Mouse (Mus musculus): ENCODE measurements around the gene Trim46. TPM values are rescaled to one million over a fixed set of nuclear protein-coding genes. Genes with fewer than 3 reads are reported as not detected.
A peak's percentile ranks its signal among the peaks of the same experiment; 100 is the strongest.

The Trim46 gene
- polyA plus RNA-seq, 1 experiment from 2014 or later, result 4.9 TPM

MicroRNAs encoded within 50 kb of the gene (microRNA counts, 519-probe panel; counts per million panel counts)
- not detected for microRNA mmu-miR-92b

Small RNA genes within 50 kb of the gene (microRNA-seq; reads per million reads assigned to microRNA genes)
- gene Mir92b, result 309 reads per million, percentile 61 among the genes with 10 or more reads in this experiment

Other genes starting within 250 kb of the Trim46 start
- gene Rusc1, start 153.0 kb downstream of the Trim46 start, polyA plus RNA-seq (2014; fragmentation: Nextera tagmentation; extraction: Ambion mirVana), result 19.2 and 19.5 TPM in 2 replicates
- gene Gm43738, start 145.2 kb downstream of the Trim46 start, polyA plus RNA-seq (2014; fragmentation: Nextera tagmentation; extraction: Ambion mirVana), result not detected in 2 replicates
- gene Fdps, start 144.3 kb downstream of the Trim46 start, polyA plus RNA-seq (2014; fragmentation: Nextera tagmentation; extraction: Ambion mirVana), result 247 and 278 TPM in 2 replicates
- gene Pklr, start 110.2 kb downstream of the Trim46 start, polyA plus RNA-seq (2014; fragmentation: Nextera tagmentation; extraction: Ambion mirVana), result 2.8 and 3.3 TPM in 2 replicates
- 1.4 and 1.9 TPM in 2 replicates for gene Hcn3, start 86.1 kb downstream of the Trim46 start, polyA plus RNA-seq (2014; fragmentation: Nextera tagmentation; extraction: Ambion mirVana)
- gene Clk2, start 81.5 kb downstream of the Trim46 start, polyA plus RNA-seq (2014; fragmentation: Nextera tagmentation; extraction: Ambion mirVana), result 32.7 and 35.1 TPM in 2 replicates
- 92.9 and 95.1 TPM in 2 replicates for gene Scamp3, start 68.8 kb downstream of the Trim46 start, polyA plus RNA-seq (2014; fragmentation: Nextera tagmentation; extraction: Ambion mirVana)
- 28.3 and 28.7 TPM in 2 replicates for gene Fam189b, start 63.2 kb downstream of the Trim46 start, polyA plus RNA-seq (2014; fragmentation: Nextera tagmentation; extraction: Ambion mirVana)
- gene Gba, start 43.4 kb downstream of the Trim46 start, polyA plus RNA-seq (2014; fragmentation: Nextera tagmentation; extraction: Ambion mirVana), result 37.0 and 37.4 TPM in 2 replicates
- gene Thbs3, start 31.1 kb downstream of the Trim46 start, polyA plus RNA-seq (2014; fragmentation: Nextera tagmentation; extraction: Ambion mirVana), result 24.2 and 26.4 TPM in 2 replicates
- gene Mtx1, start 19.2 kb downstream of the Trim46 start, polyA plus RNA-seq (2014; fragmentation: Nextera tagmentation; extraction: Ambion mirVana), result 182 and 196 TPM in 2 replicates
- gene Muc1, start 17.3 kb downstream of the Trim46 start, polyA plus RNA-seq (2014; fragmentation: Nextera tagmentation; extraction: Ambion mirVana), result 56.3 and 58.2 TPM in 2 replicates
- gene Krtcap2, start 343 bp downstream of the Trim46 start, polyA plus RNA-seq (2014; fragmentation: Nextera tagmentation; extraction: Ambion mirVana), result 297 and 314 TPM in 2 replicates
- gene Dpm3, start 13.0 kb upstream of the Trim46 start, polyA plus RNA-seq (2014; fragmentation: Nextera tagmentation; extraction: Ambion mirVana), result 144 and 186 TPM in 2 replicates
- 86.5 TPM in 2 replicates for gene Slc50a1, start 24.3 kb upstream of the Trim46 start, polyA plus RNA-seq (2014; fragmentation: Nextera tagmentation; extraction: Ambion mirVana)
- gene Efna1, start 34.8 kb upstream of the Trim46 start, polyA plus RNA-seq (2014; fragmentation: Nextera tagmentation; extraction: Ambion mirVana), result 39.3 and 45.0 TPM in 2 replicates
- 10.9 and 11.6 TPM in 2 replicates for gene Efna3, start 76.7 kb upstream of the Trim46 start, polyA plus RNA-seq (2014; fragmentation: Nextera tagmentation; extraction: Ambion mirVana)
- gene Efna4, start 91.7 kb upstream of the Trim46 start, polyA plus RNA-seq (2014; fragmentation: Nextera tagmentation; extraction: Ambion mirVana), result 24.0 and 25.3 TPM in 2 replicates
- 27.9 and 28.5 TPM in 2 replicates for gene Adam15, start 103.7 kb upstream of the Trim46 start, polyA plus RNA-seq (2014; fragmentation: Nextera tagmentation; extraction: Ambion mirVana)
- gene Dcst2, start 115.7 kb upstream of the Trim46 start, polyA plus RNA-seq (2014; fragmentation: Nextera tagmentation; extraction: Ambion mirVana), result 0.18 and 0.42 TPM in 2 replicates
- 0.11 and 0.55 TPM in 2 replicates for gene Dcst1, start 118.9 kb upstream of the Trim46 start, polyA plus RNA-seq (2014; fragmentation: Nextera tagmentation; extraction: Ambion mirVana)
- gene Zbtb7b, start 148.5 kb upstream of the Trim46 start, polyA plus RNA-seq (2014; fragmentation: Nextera tagmentation; extraction: Ambion mirVana), result 4.5 and 5.7 TPM in 2 replicates
- gene Lenep, start 156.5 kb upstream of the Trim46 start, polyA plus RNA-seq (2014; fragmentation: Nextera tagmentation; extraction: Ambion mirVana), result 0.55 TPM in 1 of 2 replicates, not detected in the other
- 22.3 and 24.5 TPM in 2 replicates for gene Flad1, start 165.6 kb upstream of the Trim46 start, polyA plus RNA-seq (2014; fragmentation: Nextera tagmentation; extraction: Ambion mirVana)
- gene Cks1b, start 172.1 kb upstream of the Trim46 start, polyA plus RNA-seq (2014; fragmentation: Nextera tagmentation; extraction: Ambion mirVana), result 470 and 503 TPM in 2 replicates
- 68.7 and 73.2 TPM in 2 replicates for gene Shc1, start 172.1 kb upstream of the Trim46 start, polyA plus RNA-seq (2014; fragmentation: Nextera tagmentation; extraction: Ambion mirVana)
- 39.7 and 49.2 TPM in 2 replicates for gene Pygo2, start 183.9 kb upstream of the Trim46 start, polyA plus RNA-seq (2014; fragmentation: Nextera tagmentation; extraction: Ambion mirVana)
- gene Pbxip1, start 190.4 kb upstream of the Trim46 start, polyA plus RNA-seq (2014; fragmentation: Nextera tagmentation; extraction: Ambion mirVana), result 21.7 and 25.3 TPM in 2 replicates
- gene Pmvk, start 208.2 kb upstream of the Trim46 start, polyA plus RNA-seq (2014; fragmentation: Nextera tagmentation; extraction: Ambion mirVana), result 50.4 and 50.5 TPM in 2 replicates